Mouse (Mus musculus): ENCODE data around the gene Ccdc137.
A peak's percentile ranks its signal among the peaks of the same experiment; 100 is the strongest.

Gene Ccdc137

DNA sequence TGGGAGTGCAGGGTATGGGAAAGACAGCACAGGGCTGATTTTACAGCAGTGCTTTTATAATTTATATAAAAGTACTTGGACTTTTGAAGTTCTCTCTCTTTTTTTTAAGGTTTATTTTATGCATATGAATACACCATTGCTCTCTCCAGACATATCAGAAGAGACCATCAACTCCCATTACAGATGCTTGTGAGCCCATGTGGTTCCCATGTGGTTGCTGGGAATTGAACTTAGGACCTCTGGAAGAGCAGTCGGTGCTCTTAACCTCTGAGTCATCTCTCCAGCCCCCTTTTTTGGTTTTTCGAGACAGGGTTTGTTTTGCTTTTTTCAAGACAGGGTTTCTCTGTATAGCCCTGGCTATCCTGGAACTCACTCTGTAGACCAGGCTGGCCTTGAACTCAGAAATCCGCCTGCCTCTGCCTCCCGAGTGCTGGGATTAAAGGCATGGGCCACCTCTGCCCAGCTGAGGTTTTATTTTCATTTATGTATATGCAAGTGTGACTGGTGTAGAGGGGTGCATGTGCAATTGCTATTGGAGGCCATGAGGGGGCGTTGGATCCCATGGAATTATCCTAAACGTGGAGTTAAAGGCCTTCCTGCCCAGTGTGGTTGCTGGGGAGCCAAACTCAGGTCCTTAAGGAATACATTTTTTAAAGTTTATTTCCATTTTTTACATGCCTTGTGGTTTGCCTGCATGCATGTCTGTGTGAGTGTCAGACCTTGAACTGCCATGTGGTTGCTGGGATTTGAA lies 1.1 kb downstream of the Ccdc137 start:
- DNase-seq (ENCODE audit: low spot score in 2 of 2): no peak

DNA sequence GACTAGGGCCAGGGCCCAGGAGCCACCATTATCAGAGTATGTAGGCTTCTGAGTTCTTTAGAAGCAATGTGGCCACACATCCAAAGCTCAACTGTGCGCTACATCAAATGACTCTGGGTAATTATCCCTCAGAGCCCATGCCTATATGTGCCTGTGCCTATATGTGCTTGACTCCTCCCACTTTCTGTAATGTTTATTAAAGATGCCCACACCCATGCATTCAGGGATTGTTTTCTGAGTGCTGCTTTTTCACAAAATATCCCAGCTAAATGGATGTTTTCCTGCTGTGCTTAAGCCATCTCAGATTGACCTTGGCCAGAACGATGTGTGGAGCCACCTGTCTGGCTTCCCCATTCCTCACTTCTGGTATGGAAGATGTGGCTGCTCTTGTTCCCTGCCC lies 5.6 kb downstream of the Ccdc137 start:
- no peak for DNase-seq (ENCODE audit: low spot score in 2 of 2)

DNA sequence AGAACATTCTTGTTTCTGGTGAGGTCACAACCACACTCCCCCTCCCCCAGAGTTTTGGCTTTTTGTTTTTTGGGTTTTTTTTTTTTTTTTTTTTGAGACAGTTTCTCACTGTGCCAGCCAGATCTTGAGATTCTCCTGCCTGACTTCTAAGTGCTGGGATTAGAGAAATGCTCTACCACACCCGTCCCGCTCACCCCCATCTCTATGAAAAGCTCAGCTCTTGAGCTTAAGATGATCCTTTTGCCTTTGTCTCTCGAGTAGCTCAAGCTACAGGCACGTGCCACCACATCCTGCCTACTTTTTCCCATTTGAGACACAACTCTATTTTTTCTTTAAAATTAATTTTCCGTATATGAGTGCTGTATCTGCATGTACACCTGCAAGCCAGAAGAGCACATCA lies 6.5 kb downstream of the Ccdc137 start:
- DNase-seq (ENCODE audit: low spot score in 2 of 2): no peak

DNA sequence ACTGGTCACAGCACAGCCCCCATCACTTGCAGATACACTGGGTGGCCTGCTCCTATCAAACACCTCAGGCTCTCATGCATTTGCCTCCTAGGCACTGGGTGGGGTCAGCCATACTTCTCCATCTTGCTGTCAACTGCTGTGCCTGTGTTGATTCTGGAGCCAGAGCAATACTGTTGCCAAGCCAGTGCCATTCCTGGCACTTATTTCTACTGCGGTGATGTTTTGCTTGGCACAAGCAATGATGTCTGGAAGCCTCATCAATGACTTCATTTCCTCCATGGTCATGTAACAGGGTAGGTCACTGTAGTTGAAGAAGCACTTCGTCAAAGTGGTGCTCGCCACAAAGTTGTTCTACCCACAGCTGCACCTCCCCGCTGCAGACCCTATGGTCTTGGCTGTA lies 7.6 kb downstream of the Ccdc137 start:
- DNase-seq (ENCODE audit: low spot score in 2 of 2): no peak

DNA sequence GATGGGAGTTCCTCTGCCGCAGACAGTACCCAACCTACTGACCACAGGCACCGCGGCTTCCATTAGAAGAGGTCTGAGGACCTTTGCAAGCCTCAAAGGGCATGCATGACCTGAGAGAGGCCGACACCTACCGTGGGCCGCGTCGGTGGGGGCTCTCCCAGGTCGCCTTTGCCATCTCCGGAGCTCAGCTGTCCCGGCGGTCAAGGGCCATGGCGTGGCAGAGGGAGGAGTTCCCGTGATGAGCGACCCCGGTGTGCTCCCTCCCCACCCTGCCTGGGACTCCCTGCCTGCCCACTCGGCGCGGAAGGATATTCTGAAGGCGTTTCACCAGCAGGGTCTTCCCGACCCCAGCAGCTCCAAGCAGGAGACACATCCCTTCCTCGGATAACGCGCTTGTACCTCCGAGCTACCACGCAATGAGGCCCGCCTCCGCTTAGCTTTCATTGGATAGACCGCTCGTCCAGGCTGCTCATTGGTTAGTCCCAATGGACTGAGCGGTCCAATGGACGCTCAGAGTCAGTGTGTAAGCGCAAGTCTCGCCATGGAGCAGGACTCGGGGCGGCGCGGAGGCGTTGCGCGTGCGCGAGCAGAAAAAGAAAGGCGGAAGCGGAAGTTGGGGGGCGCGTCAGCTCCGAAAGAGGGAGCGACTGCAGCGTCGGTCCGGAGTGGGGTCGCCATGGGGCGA lies 9.3 kb downstream of the Ccdc137 start, which contains the start of gene Arl16:
TSS of gene Arl16 (minus strand) at position 557 of the 685 bp plus-strand sequence.
- peak; percentile 94 to 95 for DNase-seq (ENCODE audit: low spot score in 2 of 2)

DNA sequence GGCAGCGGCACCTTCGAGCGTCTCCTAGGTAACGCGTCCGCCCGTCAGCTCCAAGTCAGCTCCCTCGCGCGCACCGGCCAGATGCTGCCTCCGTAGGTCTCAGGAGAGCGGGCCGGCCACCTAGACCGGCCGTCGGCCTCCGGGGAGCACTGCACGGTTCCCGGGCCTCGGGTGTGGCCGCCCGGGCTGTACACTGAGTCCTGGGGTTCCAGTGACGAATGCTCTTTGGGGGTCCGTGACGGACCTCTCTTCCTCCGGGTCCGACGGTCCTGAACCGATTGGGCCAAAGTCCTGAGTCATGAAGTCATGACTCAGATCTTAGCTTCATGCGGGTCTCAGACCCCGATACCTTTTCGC lies 9.8 kb downstream of the Ccdc137 start:
- peak in 1 of 2 experiments; percentile 17 for DNase-seq (ENCODE audit: low spot score in 2 of 2)

GRCm38 (mm10) chr11:120472052-120472451 lies 14.1 kb downstream of the Ccdc137 start:
- no peak for DNase-seq (ENCODE audit: low spot score in 2 of 2)

- DNase-seq (ENCODE audit: low spot score in 2 of 2): no peak
Measured at GRCm38 (mm10) chr11:120483448-120483934, 25.6 kb downstream of the Ccdc137 start.

DNA sequence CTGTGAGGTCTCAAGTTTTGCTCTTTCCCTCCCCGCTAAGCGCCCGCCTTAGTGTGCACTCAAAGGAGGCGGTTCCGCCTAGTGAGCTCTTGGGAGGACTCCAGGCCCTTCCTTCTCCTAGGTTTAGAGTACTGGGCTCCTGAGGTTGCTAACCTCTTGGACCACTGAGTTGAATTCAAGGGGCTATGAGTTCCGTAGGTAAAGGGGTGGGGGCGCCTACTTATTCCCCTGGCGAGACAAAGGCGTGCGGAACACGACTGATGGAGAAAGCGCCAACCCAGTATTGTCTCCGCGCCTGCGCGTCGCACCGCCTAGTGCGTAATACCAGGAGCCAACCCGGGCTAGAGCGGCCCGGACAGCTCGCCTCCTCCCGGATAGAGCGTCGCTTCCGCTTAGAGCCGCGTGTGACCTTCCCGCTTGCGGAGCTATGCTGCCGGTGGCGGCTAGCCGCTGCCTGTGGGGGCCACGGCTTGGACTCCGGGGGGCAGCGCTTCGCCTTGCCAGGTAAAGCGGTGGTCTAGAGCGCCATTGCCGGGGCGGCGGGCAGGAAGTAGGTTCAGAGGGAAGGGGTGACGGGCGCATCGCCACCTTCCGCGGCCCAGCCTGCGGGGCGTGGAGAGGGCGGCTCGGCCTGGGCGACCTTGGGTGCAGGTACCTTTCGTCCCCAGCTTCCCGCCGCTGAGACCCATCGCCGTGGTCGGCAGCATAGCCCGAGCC lies 26.5 kb downstream of the Ccdc137 start, which contains the start of gene Mrpl12:
TSS of gene Mrpl12 (plus strand) at position 349 of the 717 bp plus-strand sequence.
- DNase-seq (ENCODE audit: low spot score in 2 of 2): peak; percentile 92 to 93

GRCm38 (mm10) chr11:120485251-120485650 lies 27.3 kb downstream of the Ccdc137 start:
- no peak for DNase-seq (ENCODE audit: low spot score in 2 of 2)

- no peak for DNase-seq (ENCODE audit: low spot score in 2 of 2)
Measured at GRCm38 (mm10) chr11:120488516-120488915, 30.6 kb downstream of the Ccdc137 start.

- DNase-seq (ENCODE audit: low spot score in 2 of 2): peak; percentile 52 to 73
Measured at GRCm38 (mm10) chr11:120489054-120489761, 31.3 kb downstream of the Ccdc137 start.

GRCm38 (mm10) chr11:120490291-120491046 lies 32.6 kb downstream of the Ccdc137 start:
- DNase-seq (ENCODE audit: low spot score in 2 of 2): no peak

DNA sequence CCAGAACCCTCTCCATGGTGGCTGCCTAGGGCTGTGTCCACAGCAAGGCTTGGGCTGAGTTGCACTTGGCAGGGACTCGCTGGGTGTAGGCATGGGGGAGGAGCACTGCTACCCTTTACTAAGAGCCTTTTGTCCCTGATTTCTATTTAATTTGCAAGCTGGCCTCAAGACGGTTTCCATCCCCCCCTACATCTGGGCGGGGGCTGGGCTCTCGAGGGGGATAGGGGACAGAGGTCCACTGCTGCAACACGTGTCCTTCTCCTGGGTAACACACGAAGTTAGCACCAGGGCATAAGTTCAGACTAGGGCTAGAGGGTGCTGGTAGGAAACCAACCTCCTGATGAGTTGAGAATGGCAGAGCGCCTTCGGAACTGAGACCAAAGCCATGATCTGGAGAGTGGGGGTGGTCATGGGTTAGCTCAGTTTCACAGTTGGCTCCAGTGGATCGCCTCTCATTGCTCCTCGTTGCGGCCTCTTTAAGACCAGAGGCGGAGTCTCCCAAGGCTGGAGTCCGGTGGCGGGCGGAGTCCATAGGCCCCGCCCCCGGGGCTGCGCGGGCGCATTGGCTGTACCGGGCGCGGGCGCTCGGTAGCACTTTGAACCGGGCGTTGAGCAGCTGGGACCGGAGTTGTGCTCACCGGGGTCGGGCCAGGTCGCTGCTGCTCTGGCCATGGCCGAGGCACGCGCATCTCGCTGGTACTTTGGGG lies 33.6 kb downstream of the Ccdc137 start, which contains the start of gene Slc25a10:
TSS of gene Slc25a10 (plus strand) at position 524 of the 707 bp plus-strand sequence.
- DNase-seq (ENCODE audit: low spot score in 2 of 2): peak; percentile 81 to 90

GRCm38 (mm10) chr11:120492024-120492877 lies 34.3 kb downstream of the Ccdc137 start:
- peak; percentile 23 to 26 for DNase-seq (ENCODE audit: low spot score in 2 of 2)

DNA sequence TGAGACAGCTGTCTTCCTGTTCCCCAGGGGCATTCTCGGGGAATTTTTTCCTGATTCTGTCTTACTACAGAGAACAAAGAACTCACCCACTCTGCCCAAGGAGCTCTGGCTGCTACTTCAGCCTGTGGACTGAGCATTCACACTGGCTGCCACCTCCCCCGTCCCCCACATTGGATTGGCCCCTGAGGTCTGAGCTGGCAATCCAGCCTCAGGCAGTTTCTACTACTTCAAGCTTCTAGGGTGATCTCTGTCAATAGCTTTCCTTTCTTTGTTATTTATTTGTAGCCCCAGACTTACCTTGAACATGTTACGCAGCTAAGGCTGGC lies 34.9 kb downstream of the Ccdc137 start:
- no peak for DNase-seq (ENCODE audit: low spot score in 2 of 2)

- DNase-seq (ENCODE audit: low spot score in 2 of 2): no peak
Measured at GRCm38 (mm10) chr11:120493351-120493750, 35.4 kb downstream of the Ccdc137 start.

DNA sequence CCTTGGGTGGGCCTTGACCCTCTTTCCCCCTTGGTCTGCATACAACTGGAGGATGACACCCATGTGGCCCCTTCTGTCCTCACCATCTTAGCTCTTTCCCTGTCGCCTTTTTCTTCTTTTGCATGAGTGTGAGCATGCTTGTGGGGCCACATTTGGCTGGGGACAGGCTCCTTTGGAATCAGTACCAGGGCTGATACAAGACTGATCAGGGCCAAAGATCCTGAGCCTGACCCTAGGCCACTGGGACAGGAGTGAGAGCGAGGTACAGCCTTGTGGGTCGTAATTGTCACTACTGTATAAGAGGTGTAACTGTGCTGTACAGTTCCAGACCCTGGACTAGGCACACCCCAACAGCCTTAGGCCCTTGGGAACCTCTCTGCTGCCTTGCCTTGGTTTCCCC lies 36.0 kb downstream of the Ccdc137 start:
- no peak for DNase-seq (ENCODE audit: low spot score in 2 of 2)

DNA sequence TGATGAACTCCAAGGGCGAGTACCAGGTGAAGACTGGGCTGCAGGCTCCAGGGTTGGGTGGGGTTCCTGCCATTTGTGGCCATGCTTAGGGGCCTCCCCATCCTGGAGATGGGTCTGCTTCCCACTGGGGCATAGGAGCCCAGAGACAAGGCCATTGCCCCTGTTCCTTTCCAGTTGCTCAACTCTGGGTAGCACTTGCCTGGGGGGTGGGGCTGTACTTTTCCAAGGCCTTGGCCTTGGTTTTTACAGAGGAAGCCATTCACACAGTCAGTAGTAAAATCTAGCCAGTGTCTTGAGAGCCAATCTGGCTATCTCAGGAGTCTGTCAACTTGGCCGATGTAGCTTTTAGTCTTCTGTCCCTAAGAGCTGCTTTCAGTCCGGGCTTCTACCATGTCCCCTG lies 39.5 kb downstream of the Ccdc137 start:
- no peak for DNase-seq (ENCODE audit: low spot score in 2 of 2)

Measured in frontal cortex, postnatal 36 days (tissue).